Comparison of ENCODE assay signal across 9 mouse cellular contexts in genomic region chr8:47764480-47764879, GRCm38 (mm10). TPM values are rescaled to one million over a fixed set of nuclear protein-coding genes. Genes with fewer than 3 reads are reported as not detected.
A peak's percentile ranks its signal among the peaks of the same experiment; 100 is the strongest.
DNase-seq lines count a peak whose midpoint lies in the region; ATAC-seq and TF ChIP-seq lines count a peak whose summit lies in the region.
"Had no signal": no experiment of that assay in that cellular context is flagged by ENCODE, and none has a peak within 500 bp of the region (broad histone marks: within the 10 kb centered on the region; RNA-seq: fewer than 3 reads in every experiment).

No protein-coding gene starts in this region.

- no peak for ATAC-seq in heart, embryonic 11.5 days (replicated peaks; ENCODE audit: insufficient number of reproducible peaks, low FRiP score, low TSS enrichment)
- ATAC-seq in hindbrain, embryonic 13.5 days (ENCODE audit: low FRiP score): no peak

- DNase-seq in heart, adult 18-20 months: peak; percentile 60 to 70
- DNase-seq in cerebellum, postnatal 36 days: peak; percentile 24 to 27
- peak; percentile 39 to 54 for DNase-seq in lung, adult 18-20 months
- peak; percentile 81 for DNase-seq in testis, postnatal 10 days (ENCODE audit: low spot score)
- DNase-seq in left cerebral cortex, adult 2 months (ENCODE audit: extremely low spot score in 1 of 2, low spot score in 2 of 2): no peak
- DNase-seq in T-cell, adult 2 months (ENCODE audit: low spot score): no peak

- WGBS in heart, embryonic 11.5 days (ENCODE audit: insufficient replicate concordance): 66% methylated on average over 15 of the region's 15 CpGs
- whole genome bisulfite sequencing in hindbrain, embryonic 13.5 days: 34% methylated on average over 15 of the region's 15 CpGs

- H3K4me1 ChIP-seq in heart, embryonic 11.5 days (ENCODE audit: control insufficient read depth, insufficient read depth, low read length): no peaks in the 10 kb centered on the region
- H3K4me1 ChIP-seq in hindbrain, embryonic 13.5 days (replicated peaks): peaks cover 20% of the 10 kb centered on the region

- H3K9ac ChIP-seq in heart, embryonic 11.5 days (ENCODE audit: low read depth, low read length): no peak overlapping the region
- no peak overlapping the region for H3K9ac ChIP-seq in hindbrain, embryonic 13.5 days

- no peak overlapping the region for H3K4me2 ChIP-seq in heart, embryonic 11.5 days
- H3K4me2 ChIP-seq in hindbrain, embryonic 13.5 days: peak overlapping the region; percentile 35

- no peak for TF ChIP-seq CTCF in left cerebral cortex, adult 2 months (IDR thresholded peaks at IDR 0.05)

- no peaks in the 10 kb centered on the region for H3K9me3 ChIP-seq in heart, embryonic 11.5 days (replicated peaks; ENCODE audit: control insufficient read depth, low read length)
- no peaks in the 10 kb centered on the region for H3K9me3 ChIP-seq in hindbrain, embryonic 13.5 days

- no peak overlapping the region for H3K27ac ChIP-seq in heart, embryonic 11.5 days (ENCODE audit: low read depth, low read length)
- no peak overlapping the region for H3K27ac ChIP-seq in hindbrain, embryonic 13.5 days
- H3K27ac ChIP-seq in left cerebral cortex, adult 2 months: no peak overlapping the region

- H3K27me3 ChIP-seq in heart, embryonic 11.5 days (ENCODE audit: control insufficient read depth, insufficient read depth, low read length): no peaks in the 10 kb centered on the region
- peaks cover 3% of the 10 kb centered on the region; the same call in 1 of the 2 replicates for H3K27me3 ChIP-seq in hindbrain, embryonic 13.5 days

- no peak overlapping the region for H3K4me3 ChIP-seq in heart, embryonic 11.5 days (ENCODE audit: low read depth, low read length)
- H3K4me3 ChIP-seq in hindbrain, embryonic 13.5 days: no peak overlapping the region
- no peak overlapping the region for H3K4me3 ChIP-seq in left cerebral cortex, adult 2 months

- intact Hi-C loops in left cerebral cortex, adult 2 months (cut with DNase I): no loop called here

- no peaks in the 10 kb centered on the region for H3K36me3 ChIP-seq in heart, embryonic 11.5 days (ENCODE audit: control insufficient read depth, insufficient read depth, low read length)
- no peaks in the 10 kb centered on the region for H3K36me3 ChIP-seq in hindbrain, embryonic 13.5 days

RNA-seq across cellular contexts. Expression of gene Cdkn2aip, which starts 50.7 kb away (rescaled TPM):
- 1 to 10 TPM; 9.0 to 9.1 TPM for total RNA-seq in heart, adult 18-20 months (2021)
- 20.6 and 21.6 TPM in 2 replicates for polyA plus RNA-seq in heart, embryonic 11.5 days (2014; fragmentation: Nextera tagmentation; extraction: Ambion mirVana)
- polyA plus RNA-seq in hindbrain, embryonic 13.5 days (2015; fragmentation: Nextera tagmentation; extraction: Ambion mirVana): 41.0 and 41.4 TPM in 2 replicates
- total RNA-seq in left cerebral cortex, adult 2 months (2021): 10 to 100 TPM; 19.5 to 21.2 TPM

RNA-seq across cellular contexts. Expression of gene Cldn24, which starts 57.5 kb away (rescaled TPM):
- total RNA-seq in heart, adult 18-20 months (2021): not detected
- not detected in 2 replicates for polyA plus RNA-seq in heart, embryonic 11.5 days (2014; fragmentation: Nextera tagmentation; extraction: Ambion mirVana)
- polyA plus RNA-seq in hindbrain, embryonic 13.5 days (2015; fragmentation: Nextera tagmentation; extraction: Ambion mirVana): not detected in 2 replicates
- not detected for total RNA-seq in left cerebral cortex, adult 2 months (2021)
- polyA plus RNA-seq: liver, embryonic 16.5 days had no signal

RNA-seq across cellular contexts. Expression of gene Cldn22, which starts 59.8 kb away (rescaled TPM):
- total RNA-seq in heart, adult 18-20 months (2021): under 1 TPM in 1 of 2 experiments, not detected in 1; 0.49 TPM
- polyA plus RNA-seq in heart, embryonic 11.5 days (2014; fragmentation: Nextera tagmentation; extraction: Ambion mirVana): not detected in 2 replicates
- not detected in 2 replicates for polyA plus RNA-seq in hindbrain, embryonic 13.5 days (2015; fragmentation: Nextera tagmentation; extraction: Ambion mirVana)
- total RNA-seq in left cerebral cortex, adult 2 months (2021): under 1 TPM in 1 of 2 experiments, not detected in 1; 0.58 TPM
- polyA plus RNA-seq: liver, embryonic 16.5 days had no signal

Comparison
In these comparisons a context has a peak if more than half of its experiments do, and no peak if none do; other contexts are left out.
1. DNase-seq: peak in heart, adult 18-20 months (2 of 2), cerebellum, postnatal 36 days (2 of 2), lung, adult 18-20 months (2 of 2) and testis, postnatal 10 days (single experiment); none in left cerebral cortex, adult 2 months (0 of 2) and T-cell, adult 2 months (single experiment).